Mouse (Mus musculus) right cerebral cortex, postnatal 25 days (tissue): ENCODE results near the gene Iqck.

Source experiments
- DNase-seq: peaks from one replicate; pipeline ENCODE4 v3.0.0; 2022

Iqck gene

DNA sequence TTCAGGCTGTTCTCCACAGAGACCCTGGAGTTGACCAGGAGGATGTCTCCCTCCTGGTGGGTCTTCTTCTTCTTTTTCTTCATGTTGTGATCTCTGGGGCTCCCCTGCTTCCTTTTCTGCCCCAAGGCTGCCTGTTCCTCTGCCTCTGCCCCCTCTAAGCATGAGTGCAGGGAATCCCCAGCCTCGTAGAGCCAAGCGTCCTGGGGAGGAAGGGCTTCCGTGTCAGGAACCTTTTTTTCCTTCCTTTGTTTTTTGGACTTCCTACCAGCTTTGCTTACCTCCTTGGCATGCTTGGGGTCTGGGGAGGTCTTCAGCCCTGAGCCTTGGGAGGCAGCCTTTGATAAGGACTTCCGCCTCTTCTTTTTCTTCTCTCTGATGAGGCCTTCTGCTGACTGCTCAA, 2.9 kb upstream of the Iqck start:
- no peak for DNase-seq

GRCm38 (mm10) chr7:118854606-118855005, 946 bp upstream of the Iqck start:
- DNase-seq: no peak

- no peak for DNase-seq
Measured at GRCm38 (mm10) chr7:118855877-118856304, 339 bp downstream of the Iqck start, which contains the start of gene Knop1. Gene Knop1 (minus strand): TSS chr7:118856254.

DNA sequence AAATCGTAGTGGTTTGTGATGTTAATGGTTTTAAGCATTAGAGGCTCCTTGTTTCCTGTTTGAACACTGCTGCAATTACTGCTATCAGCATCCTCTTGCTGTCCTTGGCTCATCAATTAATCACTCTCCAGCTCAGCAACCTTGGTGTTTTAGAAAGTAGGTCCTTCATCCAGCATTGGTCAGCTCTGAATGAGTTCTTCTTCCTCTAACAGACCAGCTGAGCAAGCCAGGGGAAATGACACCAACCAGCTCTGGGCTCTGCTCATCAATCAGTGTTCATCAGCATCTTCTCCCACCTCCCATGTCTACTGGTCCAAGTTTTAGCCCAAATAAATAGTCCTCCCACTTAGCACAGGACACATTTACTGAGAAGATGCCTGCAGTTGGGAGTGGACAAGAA, 3.1 kb downstream of the Iqck start:
- DNase-seq: no peak

GRCm38 (mm10) chr7:118865362-118865761, 9.8 kb downstream of the Iqck start:
- DNase-seq: no peak

- no peak for DNase-seq
Measured at GRCm38 (mm10) chr7:118879466-118880029, 24.0 kb downstream of the Iqck start.

GRCm38 (mm10) chr7:118883957-118884356, 28.4 kb downstream of the Iqck start:
- no peak for DNase-seq

GRCm38 (mm10) chr7:118884969-118885368, 29.4 kb downstream of the Iqck start:
- DNase-seq: no peak

- DNase-seq: no peak
Measured at GRCm38 (mm10) chr7:118887303-118888055, 31.9 kb downstream of the Iqck start.

DNA sequence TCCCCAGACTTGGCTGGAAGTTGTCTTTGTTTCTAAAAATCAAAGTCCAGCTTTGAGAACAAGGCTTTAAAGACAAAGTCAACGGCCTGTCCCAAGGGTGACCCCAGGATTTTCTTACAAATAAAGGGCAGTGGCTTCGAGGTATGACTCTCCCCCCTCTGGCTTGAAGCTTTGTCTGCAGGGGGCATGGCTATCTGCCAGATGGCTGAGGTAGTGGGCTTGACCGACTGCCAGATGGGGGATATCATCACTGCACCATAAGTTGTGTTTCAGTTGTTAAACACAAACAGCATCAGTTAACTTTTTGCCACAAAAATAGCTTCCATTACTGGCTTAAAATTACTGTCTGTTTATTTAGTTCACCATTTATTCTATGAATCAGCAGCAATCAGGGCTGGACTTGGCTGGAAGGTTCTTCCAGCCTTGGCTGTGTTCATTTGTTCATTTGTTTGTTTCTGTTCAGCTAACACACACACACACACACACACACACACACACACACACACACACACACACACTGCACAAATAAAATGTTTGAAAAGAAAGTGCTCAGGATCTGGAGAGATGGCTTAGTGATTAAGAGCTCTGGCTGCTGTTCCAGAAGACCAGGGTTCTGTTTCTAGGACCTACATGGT, 33.6 kb downstream of the Iqck start:
- DNase-seq: no peak

- no peak for DNase-seq
Measured at GRCm38 (mm10) chr7:118895469-118896450, 40.2 kb downstream of the Iqck start.

DNA sequence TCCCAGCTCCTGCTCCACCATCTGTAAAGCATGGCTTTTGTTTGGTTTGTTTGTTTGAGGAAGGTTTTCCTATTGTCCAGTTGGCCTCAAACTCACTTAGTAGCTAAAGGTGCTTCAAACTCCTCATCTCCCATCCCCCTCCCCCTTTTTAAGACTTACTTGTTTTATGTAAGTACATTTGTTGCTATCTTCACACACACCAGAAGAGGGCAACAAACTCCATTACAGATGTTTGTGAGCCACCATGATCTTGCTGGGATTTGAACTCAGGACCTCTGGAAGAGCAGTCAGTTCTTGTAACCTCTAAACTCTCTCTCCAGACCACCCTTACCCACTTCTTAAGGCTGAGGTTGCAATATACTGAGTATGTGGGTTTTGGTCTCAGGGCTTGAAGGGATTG, 42.5 kb downstream of the Iqck start:
- DNase-seq: no peak

DNA sequence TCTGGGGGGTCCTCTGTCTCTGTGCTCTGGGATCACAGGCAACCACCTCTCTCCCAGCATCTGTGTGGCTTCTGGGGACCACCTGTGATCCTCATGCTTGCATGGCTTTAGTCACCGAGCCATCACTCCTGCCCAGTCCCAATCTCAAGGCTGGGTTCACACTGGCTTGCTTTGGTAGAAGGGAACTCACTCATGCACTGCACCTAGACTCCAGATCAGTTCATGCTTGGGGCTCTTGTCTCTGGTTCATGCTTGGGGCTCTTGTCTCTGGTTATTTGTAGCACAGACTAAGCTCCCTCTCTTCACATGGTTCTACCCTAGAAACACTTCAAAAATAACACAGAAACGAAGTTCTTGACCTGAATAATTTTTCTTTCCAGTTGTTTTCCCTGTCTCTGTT, 44.5 kb downstream of the Iqck start:
- no peak for DNase-seq

- no peak for DNase-seq
Measured at GRCm38 (mm10) chr7:118902944-118903343, 47.4 kb downstream of the Iqck start.

- DNase-seq: no peak
Measured at GRCm38 (mm10) chr7:118903879-118904278, 48.3 kb downstream of the Iqck start.

DNA sequence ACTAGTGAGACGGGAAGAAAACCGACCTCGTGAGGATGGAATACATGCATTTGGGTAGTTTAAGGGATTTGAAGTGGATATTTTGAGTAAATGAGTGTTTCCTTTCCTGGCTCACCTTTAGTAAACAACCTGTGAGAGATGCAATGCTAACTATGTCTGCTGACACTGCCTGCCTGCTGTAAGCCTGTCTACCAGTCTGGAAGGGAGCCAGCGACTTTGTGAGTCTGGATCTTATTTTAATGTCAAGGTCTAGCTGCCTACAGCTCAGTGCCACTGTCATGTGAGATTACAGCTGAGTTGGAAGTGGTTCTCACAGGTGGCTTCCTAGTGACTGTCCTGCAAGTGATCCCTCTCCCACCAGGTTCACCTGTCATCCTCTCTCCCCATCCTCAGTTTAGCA, 49.0 kb downstream of the Iqck start:
- no peak for DNase-seq

DNA sequence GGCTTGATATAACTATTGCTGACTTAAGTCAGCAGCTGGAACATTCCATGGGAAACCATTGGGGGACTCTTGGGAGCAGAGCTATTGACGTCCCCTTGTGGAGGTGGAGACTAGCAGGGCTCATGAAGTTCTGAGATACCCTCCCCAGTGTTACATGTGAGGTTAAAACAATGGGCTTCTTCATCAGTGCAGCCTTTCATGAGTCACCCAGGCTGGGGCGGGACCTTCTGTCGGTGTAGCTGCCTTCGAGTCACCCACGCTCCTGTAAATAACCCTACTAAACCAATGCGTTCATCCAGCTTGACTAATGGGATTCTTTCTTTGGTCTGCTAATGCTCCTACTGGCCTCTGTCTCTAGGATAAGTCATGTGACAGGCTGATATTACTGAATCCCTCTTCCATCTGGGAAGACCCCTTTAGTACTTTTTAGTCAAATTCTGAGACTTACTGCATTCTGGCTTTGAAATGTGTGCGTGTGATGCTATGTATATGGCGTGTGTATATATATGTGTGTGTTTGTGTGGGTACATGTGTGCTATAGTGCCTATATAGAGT, 53.5 kb downstream of the Iqck start:
- DNase-seq: no peak

- DNase-seq: no peak
Measured at GRCm38 (mm10) chr7:118910464-118910863, 54.9 kb downstream of the Iqck start.

GRCm38 (mm10) chr7:118911170-118911569, 55.6 kb downstream of the Iqck start:
- no peak for DNase-seq

DNA sequence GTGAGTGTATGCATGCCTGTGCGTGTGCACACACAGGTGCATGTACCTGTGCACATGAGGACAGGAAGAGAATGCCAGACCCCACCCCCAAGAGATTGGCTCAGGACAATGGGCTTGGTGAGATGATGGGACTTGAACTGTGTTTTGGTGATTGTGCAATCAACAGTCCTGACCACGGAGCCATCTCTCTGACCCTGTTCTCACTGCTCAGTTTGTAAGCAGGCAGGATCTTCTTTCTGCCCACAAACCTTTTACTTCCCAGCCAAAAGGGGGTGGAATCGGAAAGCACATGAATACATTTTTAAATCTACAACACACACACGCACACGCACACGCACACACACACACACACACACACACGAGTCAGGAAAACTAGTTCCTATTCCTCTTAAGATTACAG, 56.0 kb downstream of the Iqck start:
- DNase-seq: no peak

DNA sequence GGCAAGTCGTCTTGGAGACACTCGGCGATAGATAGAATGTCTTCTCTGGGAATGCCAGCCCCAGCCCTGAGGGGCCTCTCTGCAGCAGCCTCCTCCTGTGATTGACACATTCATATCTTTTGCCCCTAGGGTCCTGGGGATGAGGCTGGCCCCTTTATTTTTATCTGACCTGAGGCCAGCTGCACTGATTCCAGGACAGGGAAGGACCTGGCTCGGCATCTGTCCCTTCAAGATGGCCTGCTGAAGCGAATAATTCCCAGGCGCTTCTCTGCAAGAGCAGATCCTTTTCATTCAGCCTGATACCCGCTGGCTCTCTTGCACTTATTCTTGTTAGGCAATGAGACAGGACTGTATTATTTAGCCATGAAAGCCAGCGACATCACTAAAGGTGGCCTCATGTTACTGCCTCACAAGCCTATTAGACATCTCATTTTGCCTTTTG, 56.5 kb downstream of the Iqck start:
- DNase-seq: no peak

DNA sequence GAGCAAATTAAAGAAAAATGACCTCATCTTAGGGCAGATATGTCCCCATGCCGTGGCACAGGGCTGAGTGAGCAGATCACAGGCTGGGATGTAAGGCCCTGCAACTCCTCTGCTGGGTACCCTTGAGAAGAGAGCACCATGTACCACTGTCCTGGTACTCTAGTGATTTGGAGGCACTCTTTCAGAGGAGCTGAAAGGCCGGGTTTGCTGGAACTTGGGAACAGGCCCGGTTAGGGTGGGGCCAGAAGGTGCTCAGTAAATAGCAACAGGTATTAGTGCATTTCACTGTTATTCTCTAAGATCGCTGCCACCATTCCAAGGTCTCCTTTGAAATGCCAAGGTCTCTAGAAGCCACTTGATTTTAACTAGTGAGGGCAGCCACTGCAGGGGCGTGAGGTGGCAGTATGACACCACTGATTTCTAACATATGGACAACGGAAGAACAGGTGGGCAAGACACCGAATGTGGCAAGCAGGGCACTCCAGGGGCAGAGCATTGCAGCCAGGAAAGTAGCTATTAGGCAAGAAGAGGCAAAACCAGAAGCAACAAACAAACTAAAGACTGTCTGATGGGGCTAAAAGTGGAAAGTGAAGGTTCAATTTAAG, 59.1 kb downstream of the Iqck start:
- DNase-seq: no peak
